Mouse (Mus musculus) heart, adult 2 months (tissue): ENCODE data around the gene Ehhadh.
"Not testable (repeated sequence)": the region's sequence is repeated elsewhere in the genome, so short reads cannot be mapped to it uniquely, and the experiment has no call there.

ENCODE experiments used
- CTCF ChIP-seq: fragments of 200-600 bp; IDR thresholded peaks from 2 replicates; pipeline ENCODE4 v1.8.1; 2022; ENCODE audit warnings: antibody characterized with exemption, mild to moderate bottlenecking, moderate library complexity
- EP300 ChIP-seq: fragments of 200-500 bp; IDR thresholded peaks from 2 replicates; pipeline ENCODE4 v1.6.1; 2011; ENCODE audit warnings: low read depth, low read length, control low read depth; ENCODE audit not compliant: insufficient read depth

DNA sequence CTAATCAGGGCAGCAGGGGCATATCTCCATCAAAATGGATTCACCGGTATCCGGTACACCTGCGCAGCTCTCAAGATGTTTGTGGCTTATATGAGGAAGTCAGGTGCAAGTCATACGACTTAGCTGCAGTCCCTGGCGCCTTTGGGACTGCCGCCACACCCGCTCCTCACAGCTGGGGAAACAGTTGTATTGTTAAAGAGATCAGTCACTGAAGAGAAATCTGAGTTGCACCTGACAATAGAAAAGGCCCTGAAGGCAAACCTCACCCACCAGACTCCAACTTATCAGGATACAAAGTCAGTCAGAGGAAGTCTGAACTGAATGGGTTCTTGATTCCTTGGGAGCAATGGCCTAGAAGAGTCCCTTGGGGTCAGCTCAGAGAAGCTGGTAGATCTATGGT lies 20.2 kb upstream of the Ehhadh start:
- TF ChIP-seq EP300, CTCF: not testable (repeated sequence)
